Mouse (Mus musculus) adipocyte (in vitro differentiated cells): ENCODE measurements at regions not wholly inside any gene's neighbourhood (a gene's known extent, or its start where the extent isn't known, plus 50 kb on each side); places are given as distances from the start of the nearest gene placed in this dataset.

Experiments used
- DNase-seq: peaks from one replicate; pipeline ENCODE4 v3.0.0-alpha.2; 2016; ENCODE audit warnings: low spot score

- no peak for DNase-seq
Measured at GRCm38 (mm10) chr2:138640654-138641053, 384.3 kb downstream of the Btbd3 start.

- no peak for DNase-seq
Measured at GRCm38 (mm10) chr2:138641335-138641734, 385.0 kb downstream of the Btbd3 start.

DNA sequence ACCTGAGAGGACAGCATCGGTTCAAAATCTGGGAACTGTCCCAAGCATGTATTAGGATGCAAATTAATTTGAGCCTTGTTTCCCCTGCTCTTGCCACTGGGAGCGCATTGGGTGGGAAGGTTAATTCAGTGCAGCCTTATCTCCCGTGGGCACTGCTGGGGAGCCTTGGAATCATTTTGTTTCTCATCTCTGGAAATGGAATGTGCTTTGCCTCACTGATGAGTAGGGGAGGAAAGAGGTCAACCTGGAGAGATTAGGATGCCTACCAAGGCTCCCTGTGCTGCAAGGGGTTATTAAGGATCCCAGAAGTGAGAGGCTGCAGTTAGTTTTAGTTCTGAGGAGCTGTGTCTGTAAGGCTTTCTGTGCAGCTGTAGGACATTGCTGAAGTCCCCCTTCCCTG lies 392.3 kb downstream of the Btbd3 start:
- DNase-seq: no peak

DNA sequence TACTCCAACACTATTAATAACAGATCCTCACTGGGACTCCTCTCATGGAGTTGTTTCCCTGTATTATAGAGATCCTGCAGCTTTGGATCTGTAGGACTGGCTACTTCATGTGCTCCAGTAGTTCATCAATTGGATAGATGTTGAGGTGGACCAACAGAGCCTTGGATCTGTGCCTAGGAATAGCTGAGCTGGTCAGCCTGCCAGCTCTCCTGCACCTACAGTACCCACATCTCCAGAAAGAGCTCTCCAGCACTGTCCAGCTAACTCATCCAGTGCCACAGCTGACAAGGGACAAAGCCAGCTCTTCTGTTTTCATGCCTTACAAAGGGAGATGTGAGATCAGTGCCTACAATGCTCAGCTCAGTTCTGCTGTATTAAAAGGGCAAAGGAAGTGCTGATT lies 403.0 kb downstream of the Btbd3 start:
- no peak for DNase-seq

DNA sequence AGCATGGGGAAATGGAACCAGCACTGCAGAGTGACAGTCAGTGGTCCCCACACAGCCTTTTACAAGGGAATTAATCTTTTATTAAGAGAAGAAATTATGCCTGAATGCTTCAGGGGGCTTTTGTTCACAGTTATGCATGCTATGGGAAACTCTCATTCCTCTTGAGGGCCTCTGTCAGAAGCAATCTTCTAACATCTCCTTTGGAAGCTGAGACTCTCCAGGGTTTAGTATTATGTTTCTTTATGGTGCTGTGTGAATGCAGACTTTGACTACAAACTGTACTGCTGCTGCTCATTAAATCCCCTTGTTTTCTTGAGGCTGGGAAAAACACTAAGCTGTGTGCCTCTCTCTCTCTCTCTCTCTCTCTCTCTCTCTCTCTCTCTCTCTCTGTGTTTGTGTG lies 413.9 kb downstream of the Btbd3 start:
- DNase-seq: no peak

DNA sequence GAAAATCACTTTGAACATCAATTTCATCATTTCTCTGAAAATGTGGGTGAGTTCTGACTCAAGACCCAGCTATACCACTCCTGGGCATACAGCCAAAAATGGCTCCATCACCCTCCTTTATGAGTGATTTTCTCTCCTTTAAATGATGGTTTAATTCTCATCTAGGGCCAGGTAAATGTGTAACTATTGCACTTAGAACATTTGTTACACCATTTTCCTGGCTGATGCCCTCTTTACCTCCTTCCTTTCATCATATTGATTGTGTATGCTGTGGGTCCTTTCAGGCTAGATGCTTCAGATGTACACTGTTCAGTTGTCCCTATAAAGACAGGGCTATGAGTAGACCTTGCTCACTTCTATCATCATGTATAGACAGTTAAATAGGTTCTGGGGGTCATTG lies 418.4 kb downstream of the Btbd3 start:
- DNase-seq: no peak

DNA sequence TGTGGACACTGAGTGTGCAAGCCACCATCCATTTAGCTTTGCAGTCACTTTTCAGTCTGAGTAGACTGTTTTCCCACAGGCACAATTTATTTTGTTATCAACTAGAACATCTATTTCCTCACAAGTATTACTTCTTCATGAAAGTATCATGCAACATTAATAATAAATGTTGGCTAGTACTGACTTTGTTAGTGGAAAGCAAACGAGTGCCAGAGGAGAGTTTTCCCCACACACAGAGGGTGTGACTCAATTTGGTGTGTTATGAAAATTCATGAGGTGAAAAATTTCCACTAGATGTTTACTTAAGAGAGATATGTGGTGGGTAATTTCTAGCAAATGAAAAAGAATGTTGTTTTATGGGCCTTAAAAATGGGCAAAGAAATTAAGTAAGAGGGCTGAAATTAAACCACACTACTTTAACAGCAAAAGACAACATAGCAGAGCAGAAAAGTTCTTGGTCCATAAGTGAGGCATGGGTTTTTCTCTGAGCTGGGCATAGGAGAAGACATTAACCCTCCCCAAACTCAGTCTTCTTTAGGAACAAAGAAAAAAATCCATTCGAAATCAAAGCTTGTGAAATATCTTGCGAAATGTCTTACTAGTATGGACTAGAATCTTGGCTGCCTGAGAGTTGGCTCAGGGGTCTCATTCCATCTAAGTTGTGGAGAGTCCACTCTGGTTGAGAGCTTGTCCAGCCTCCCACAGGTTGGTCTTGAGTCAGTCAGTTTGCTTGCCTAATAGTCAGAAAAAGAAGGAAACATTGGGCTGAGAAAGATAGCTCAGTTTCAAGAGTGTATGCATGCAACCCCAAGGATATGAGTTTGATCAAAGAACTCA lies 419.1 kb downstream of the Btbd3 start:
- no peak for DNase-seq

DNA sequence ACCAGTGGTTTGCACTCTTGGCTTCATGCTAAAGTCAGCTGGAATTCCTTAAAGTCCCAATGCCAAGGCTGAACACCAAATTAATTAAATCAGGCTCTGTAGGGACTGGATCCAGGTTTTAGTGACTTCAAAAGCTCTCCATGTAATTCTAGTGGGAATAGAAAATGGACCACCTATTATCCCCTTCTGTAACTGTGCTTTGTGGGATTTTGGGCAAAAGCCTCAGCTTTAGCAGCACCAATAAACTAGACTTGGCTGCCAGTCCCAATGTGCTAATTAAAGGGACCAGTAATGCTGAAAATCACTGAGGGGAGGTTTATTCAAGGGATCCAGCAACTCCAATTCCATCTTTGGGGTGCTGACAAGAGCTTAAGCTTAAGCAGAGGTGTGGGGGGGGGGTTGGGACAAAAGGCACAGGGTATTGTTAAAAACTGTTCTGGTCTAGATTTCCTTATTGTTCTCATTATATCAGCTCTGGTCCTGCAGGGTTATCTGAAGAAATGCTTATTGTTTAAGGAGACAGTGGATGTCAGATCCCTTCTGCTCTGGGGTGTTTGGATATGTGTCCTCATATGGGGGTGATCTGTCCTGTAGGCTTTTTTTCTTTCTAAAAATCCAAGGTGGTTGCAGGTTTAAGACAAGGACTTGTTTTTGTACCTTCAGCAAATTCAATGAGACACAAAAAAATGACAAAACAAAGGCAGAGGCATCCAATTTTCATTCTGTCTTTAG lies 431.9 kb downstream of the Btbd3 start:
- no peak for DNase-seq

DNA sequence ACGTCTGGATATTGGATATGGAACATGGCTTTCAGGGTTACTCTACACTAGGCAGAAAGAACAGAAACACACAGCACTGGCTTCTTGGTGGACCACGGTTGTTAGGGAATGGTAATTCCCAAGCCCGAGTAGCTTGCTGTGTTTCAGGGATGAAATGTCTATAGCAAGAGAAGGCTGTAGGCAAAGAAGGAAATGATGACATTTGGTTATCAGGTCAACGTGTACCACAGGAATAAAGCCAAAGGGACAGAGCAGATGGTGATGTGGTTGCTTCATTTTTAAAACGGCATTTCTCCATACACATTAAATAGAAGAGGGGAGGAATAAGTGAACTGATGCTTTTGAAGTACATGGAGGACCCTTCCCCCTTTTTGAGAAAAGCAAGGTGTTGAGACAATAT lies 433.1 kb downstream of the Btbd3 start:
- DNase-seq: no peak

DNA sequence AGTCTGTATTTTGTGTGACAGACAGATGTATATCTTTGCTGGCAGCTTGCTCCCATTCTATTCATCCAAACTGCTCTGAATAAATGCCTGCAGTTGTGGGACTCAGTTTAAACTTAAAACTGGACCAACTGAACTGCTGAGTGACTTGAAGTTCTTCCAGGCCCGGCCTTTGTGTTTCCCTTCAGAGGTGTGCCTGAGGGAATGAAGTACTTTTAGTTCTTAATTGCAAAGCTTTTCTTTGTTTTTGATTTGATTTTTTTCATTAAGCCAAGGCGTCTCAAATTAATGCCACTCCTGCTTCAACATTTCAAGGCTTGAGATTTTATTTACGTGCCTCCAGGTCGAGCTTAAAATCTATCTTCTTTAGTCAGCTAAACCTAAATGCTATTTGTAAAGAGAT lies 446.4 kb downstream of the Btbd3 start:
- no peak for DNase-seq

DNA sequence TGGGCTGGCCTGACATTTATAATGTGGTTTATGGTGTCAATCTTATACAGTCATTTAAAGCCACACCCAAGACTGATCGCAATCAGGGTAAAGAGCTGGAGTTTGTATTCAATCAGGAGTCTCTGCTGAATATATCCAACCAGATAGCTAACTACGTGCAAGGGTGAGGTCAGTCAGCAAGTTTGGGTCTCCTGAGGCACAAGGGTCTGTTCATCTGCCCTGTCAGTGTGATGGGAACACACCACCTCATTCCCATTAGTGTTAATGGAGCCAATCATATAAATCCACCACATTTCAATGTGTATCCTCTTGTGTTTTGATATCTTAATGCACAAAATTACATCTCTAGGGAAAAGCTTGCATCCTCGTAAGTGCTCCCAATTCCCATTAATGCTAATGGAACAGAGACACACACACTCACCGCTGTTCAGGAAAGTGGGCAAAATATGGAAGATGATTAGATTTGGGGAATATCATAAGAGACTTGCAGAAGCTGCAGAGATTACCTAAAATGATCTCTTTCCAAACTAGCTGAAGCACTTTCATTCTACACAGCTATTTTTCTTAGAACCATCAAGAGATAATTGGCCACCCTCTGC lies 447.7 kb downstream of the Btbd3 start:
- no peak for DNase-seq

GRCm38 (mm10) chr2:138708763-138709162 lies 452.4 kb downstream of the Btbd3 start:
- no peak for DNase-seq

DNA sequence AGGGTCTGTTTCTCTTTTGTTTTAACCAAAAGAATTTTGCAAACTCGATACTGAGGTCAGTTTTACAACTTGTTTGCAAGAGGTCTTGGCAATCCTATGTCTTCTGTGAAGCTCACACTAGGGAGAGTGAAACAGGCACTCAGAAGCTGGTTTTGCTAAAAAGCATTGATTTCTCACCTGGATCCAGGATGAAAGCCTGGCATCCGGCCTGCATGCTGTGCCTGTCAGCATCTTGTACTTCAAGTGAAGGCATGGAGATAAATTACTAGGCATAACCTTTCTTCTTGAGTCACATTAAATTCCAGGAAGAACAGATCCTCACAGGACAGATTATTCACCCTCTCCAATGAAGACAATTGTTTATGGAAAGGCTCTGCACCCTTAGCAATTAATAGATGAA lies 477.5 kb downstream of the Btbd3 start:
- no peak for DNase-seq

DNA sequence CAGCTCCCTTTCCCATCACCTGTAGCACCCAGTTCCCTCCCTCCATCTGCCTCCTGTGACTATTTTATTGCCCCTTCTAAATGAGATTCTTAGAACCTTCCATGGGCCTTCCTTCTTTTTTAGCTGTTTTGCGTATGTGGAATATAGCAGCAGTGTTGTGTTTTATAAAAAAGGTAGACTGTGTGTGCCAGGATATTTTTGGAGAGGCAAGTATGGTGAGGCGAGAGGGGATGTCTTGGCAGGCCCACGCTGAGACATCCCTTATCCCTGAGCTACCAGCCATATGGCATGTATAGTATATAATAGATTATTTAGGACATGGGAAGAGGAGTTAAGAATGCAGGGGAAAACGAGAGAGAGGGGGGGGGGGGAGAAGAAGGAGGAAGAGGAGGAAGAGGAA lies 488.4 kb downstream of the Btbd3 start:
- no peak for DNase-seq

DNA sequence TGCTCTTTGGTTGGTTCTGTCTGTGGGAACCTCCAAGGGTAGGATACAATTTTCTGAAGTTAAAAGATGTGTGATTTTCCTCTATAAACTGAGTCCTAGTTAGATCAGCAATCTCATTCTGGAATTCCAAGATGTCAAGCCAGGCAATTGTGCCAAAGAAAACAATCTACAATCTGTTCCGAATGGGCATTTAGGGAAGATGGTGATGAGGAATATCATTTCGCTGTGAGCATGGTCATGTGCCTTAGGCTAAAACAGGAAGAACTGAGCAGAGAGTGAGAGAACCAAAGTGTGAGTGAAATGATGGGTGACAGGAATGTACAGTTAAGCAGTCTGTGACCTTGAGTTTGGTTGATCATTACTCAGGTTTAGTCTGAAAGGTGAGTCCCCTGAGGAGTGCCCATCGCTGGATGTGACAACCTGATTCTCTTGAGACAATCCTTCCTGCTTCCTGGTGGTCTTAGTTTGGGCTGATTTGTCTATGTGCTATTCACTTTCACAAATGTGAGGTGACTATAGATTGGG lies 504.1 kb downstream of the Btbd3 start:
- no peak for DNase-seq

GRCm38 (mm10) chr2:138761400-138761799 lies 505.0 kb downstream of the Btbd3 start:
- DNase-seq: no peak

GRCm38 (mm10) chr2:138766275-138766842 lies 510.0 kb downstream of the Btbd3 start:
- no peak for DNase-seq

DNA sequence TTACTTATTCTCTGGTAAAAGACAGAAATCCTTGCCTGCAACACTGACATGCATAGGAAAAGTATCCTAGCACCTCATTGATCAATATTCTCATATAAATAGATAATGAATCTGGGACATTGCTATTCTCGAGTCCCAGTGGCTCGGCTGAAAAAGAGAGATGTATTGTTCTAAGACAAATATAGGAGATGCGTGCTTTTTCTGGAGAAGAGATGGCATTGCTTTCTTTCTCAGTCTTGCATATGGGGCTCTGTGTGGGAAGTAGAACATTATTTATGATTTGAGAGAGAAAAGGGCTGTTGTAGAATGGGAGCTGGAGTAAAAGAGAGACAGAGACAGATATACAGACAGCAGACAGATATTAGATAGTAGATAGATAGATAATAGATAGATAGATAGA lies 527.4 kb downstream of the Btbd3 start:
- no peak for DNase-seq

DNA sequence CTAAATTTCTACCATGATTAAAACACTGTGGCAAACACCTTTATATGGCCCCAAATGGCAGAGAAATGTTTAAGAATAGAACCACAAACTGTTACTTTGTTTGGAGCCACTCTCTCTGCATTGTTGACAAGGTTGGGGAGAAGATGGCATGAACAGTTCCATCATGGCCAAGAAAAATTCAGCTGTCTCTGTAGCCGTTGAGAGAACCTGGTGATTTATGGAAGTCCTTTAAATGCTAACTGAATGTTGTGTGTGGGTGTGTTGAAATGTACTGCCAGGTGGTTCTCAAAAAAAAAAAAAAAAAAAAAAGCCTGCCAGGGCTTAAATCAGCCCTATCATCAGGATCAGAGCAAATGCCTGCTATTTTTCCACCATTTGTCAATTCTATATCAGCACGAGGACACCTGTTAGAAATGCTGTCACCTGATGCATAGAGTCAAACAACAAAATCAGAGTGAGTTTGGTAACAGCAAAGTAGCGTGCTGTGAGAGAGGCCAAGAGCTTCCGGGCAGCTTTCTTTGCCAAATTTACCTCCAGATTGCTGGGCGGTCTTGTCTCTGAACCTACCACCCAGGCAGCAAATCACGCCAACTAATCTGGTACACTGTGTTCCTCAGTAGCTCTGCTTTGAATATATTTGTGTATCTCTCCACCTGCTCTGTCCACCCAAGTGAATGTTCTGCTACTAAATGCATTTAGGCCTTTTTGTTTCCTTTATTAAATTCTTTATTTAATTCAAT lies 536.5 kb downstream of the Btbd3 start:
- DNase-seq: no peak

DNA sequence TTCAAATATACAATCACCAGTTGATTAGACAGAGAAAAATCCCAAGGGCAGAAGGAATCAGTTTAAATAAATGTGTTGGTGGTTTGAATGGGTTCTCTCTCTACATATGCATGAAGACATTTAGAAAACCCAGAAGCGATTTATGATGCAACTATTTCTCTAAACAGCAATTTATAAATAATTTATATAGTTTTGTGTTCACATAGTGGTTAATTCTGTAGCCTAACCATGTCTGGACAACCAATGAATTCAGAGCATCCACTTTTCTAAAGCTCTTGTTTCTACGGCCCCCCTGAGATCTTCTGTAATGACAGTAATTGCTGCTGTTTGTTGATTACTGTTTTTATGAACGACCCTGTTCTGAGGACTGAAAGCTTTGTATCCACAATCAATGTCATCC lies 549.8 kb downstream of the Btbd3 start:
- no peak for DNase-seq

DNA sequence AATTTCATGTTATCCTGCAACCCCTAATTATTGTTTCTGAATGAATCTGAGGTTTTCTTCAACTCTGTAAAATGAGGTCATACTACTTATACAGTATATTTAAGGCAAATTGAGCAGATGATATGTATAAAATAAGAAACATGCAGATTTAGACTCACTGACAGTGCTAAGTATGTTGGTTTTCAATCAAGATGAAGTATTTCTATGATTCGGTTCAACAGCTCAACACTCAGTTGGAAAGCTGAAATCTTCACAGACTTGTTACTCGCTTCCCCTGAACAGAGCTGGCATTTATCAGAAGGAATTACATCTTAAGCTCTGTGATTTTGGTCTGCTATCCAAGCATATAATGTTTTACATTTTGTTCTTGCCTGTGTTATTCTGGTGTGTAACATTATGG lies 553.4 kb downstream of the Btbd3 start:
- DNase-seq: no peak

DNA sequence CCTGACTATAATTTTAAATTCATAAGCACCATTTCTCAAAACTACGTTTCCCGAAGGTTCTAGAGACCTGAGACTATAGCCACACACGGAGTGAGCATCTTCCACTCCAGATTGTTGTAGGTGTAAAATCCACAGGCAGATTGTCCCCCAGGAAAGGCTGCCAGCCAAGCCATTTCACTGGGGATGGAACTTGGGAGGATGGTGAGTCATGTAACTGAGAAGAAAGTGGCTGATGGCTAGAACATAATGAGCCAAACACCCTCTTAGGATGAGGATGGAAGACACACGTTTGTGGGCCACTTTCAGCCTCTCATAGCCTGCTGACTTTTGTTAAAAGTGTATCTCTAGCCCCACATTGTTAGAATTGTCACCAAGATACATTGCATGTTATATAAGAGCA lies 564.1 kb downstream of the Btbd3 start:
- no peak for DNase-seq
